Mouse (Mus musculus) cerebellum, adult 2 months (tissue): ENCODE measurements around the gene Nyap1. TPM values are rescaled to one million over a fixed set of nuclear protein-coding genes. Genes with fewer than 3 reads are reported as not detected.

ENCODE experiments used
- DNase-seq, 2 experiments: peaks; one replicate each; pipeline ENCODE4 v3.0.0; 2021
- H3K27ac ChIP-seq: fragments of 200-500 bp; 2 replicates; pipeline ENCODE4 v1.5.1; 2012; ENCODE audit warnings: low read length, control low read depth, inconsistent platforms; ENCODE audit not compliant: insufficient read depth
- H3K27me3 ChIP-seq: fragments of 200-500 bp; 2 replicates; pipeline ENCODE4 v1.6.1; 2012; ENCODE audit warnings: inconsistent platforms, mild to moderate bottlenecking, low read length, moderate library complexity; ENCODE audit not compliant: control insufficient read depth, insufficient read depth
- H3K4me1 ChIP-seq: fragments of 200-500 bp; 2 replicates; pipeline ENCODE4 v1.6.1; 2011; ENCODE audit warnings: low read length; ENCODE audit not compliant: control insufficient read depth, insufficient read depth
- H3K4me3 ChIP-seq: fragments of 200-500 bp; replicated peaks from 2 replicates; pipeline ENCODE3; 2011; ENCODE audit warnings: mild to moderate bottlenecking, low read depth, low read length, control low read depth; ENCODE audit not compliant: insufficient read depth
- CTCF ChIP-seq: fragments of 200-500 bp; IDR thresholded peaks from 2 replicates; pipeline ENCODE4 v1.5.1; 2011; ENCODE audit warnings: low read depth, mild to moderate bottlenecking, control low read depth, low read length, moderate library complexity, borderline replicate concordance; ENCODE audit not compliant: insufficient read depth
- POLR2A ChIP-seq: fragments of 200-500 bp; IDR thresholded peaks from 2 replicates; pipeline ENCODE4 v1.6.1; 2011; ENCODE audit warnings: low read length, control low read depth, borderline replicate concordance; ENCODE audit not compliant: insufficient read depth
- WGBS: fragments of 180-500 bp; shearing (Covaris S2); methylation state at CpG from one replicate; pipeline ENCODE4 v1.1.7; 2018; 5-methylcytosine and 5-hydroxymethylcytosine counted together
- polyA plus RNA-seq: library from polyadenylated mRNA; depleted of rRNA; stranded (reverse); fragments of >200 nt; gene quantifications from 2 replicates; pipeline ENCODE4 v1.2.3, GENCODE M21; 2012

Nyap1 gene
- polyA plus RNA-seq, 1 experiment, result 60.7 TPM

DNA sequence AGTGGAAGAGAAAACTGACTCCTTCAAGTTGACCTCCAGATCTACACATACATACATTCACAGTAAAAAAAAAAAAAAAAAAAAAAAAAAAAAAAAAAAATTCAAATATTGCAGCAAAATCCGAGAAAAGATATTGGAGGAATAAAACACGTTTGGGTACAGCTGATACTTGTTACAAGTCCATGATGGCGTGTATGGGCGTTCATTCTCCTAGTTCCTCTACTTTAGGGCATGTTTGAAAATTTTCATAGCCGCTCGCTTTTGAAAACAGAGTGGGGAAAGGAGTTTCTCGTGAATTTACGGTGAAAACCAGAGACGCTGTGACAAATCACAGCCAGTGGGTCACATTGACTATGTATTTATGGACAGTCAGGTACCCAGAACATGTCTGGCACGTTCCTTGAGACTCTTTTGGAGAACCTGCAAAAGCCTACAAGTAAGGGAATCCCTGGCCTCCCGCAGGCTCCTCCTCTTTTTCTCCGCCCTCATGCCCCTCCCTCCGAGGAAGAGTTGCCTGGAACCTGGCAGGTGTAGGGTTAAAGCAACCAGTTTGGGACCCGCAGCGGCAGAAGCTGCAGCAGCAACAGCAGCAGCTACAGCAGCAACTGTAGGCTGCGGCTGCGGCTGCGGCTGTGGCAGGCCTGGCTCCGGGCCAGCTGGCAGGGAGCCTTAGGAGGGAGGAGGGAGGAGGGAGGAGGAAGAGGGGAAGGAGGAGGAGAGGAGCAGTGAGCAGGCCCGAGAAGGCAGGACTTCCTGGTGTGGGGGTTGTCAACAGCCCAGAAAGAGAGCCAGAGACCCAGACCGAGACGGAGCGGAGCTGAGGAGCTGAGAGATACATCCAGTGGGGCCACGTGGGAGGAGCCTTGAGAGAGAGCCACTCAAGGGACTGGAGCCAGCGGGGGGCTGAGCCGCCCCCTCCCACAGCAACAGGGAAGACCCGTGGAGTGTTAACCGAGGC is 4.1 kb upstream of the Nyap1 start, which contains the start of gene Tsc22d4:
TSS of gene Tsc22d4 (plus strand) at position 517 of the 958 bp plus-strand sequence.
- Histone ChIP-seq H3K27me3 (no peaks in the 10 kb centered on the region), H3K4me3 (peak within 1 kb of the TSS; percentile 73), H3K27ac (peak within 1 kb of the TSS; percentile 33), H3K4me1 (peaks cover 6% of the 10 kb centered on the region)
- DNase-seq, result peak; percentile 88 to 89
- 2% methylated on average over 28 of the region's 28 CpGs for WGBS
- TF ChIP-seq CTCF (no peak), POLR2A (0 out of 2 replicates have a peak, but pooled peaks have one; percentile 28)

DNA sequence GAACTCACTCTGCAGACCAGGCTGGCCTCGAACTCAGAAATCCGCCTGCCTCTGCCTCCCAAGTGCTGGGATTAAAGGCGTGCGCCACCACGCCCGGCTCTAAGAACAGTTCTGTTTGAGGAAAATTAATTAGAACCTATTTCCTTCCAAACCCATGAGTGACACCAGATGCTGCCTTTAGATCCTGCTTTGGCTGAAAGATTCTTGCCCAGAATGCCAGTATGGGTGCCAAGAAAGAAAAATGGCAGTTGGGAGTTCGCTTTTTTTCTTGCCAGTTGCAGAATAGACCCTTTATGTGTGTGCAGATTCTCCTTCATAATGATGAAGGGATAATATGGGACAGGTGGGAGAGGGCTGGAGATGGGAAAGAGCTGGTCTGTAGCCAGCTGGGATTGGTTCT is 2.8 kb upstream of the Nyap1 start:
- Histone ChIP-seq H3K27me3 (no peaks in the 10 kb centered on the region), H3K27ac (no peak overlapping the region), H3K4me3 (no peak overlapping the region), H3K4me1 (peaks cover 6% of the 10 kb centered on the region)
- no peak for DNase-seq
- TF ChIP-seq POLR2A, result no peak
- no peak for TF ChIP-seq CTCF
- 53% methylated on average over 7 of the region's 7 CpGs for WGBS

DNA sequence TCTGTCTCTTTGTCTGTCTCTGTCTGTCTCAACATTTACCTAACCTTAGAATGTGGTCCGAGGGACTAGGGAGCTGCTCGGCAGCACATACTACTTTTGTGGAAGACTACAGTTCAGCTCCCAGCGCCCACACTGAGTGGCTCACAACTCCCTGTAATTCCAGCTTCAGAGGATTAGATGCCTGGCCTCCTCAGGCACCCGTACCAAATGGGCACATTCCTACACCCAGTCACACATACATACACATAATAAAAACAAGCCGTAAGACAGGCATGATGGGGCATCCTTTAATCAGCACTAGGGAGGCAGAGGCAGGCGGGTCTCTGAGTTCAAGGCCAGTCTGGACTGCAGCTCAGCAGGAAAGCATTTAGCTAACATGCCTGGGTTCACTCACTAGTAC is 1.4 kb upstream of the Nyap1 start:
- Histone ChIP-seq H3K4me1 (peaks cover 10% of the 10 kb centered on the region), H3K27me3 (no peaks in the 10 kb centered on the region), H3K27ac (no peak overlapping the region), H3K4me3 (no peak overlapping the region)
- DNase-seq, result no peak
- no peak for TF ChIP-seq POLR2A
- TF ChIP-seq CTCF, result no peak
- 94% methylated on average over 6 of the region's 6 CpGs for WGBS

DNA sequence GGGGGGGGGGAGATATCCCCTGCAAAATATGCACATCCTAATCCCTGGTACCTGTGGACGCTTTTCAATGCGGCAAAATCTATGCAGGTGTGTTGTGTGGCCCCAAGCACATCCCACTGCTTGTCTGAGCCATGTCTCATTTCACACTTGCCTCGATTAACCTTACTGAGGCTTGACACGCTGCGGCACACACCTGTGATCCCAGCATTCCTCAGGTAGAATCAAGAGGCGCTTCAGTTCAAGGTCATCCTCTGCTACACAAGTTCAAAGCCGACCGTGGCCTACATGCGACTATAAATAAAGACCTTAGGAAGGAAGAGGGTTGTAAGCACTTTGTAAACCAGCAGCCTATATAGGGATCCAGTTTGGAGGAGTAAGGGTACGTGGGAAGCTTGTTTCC is 641 bp upstream of the Nyap1 start:
- TF ChIP-seq POLR2A (no peak), CTCF (no peak)
- H3K27ac ChIP-seq, result no peak overlapping the region
- 76% methylated on average over 10 of the region's 10 CpGs for WGBS
- peak overlapping the region; percentile 9 for H3K4me3 ChIP-seq
- DNase-seq, result no peak
- peaks cover 13% of the 10 kb centered on the region for H3K4me1 ChIP-seq
- no peaks in the 10 kb centered on the region for H3K27me3 ChIP-seq

DNA sequence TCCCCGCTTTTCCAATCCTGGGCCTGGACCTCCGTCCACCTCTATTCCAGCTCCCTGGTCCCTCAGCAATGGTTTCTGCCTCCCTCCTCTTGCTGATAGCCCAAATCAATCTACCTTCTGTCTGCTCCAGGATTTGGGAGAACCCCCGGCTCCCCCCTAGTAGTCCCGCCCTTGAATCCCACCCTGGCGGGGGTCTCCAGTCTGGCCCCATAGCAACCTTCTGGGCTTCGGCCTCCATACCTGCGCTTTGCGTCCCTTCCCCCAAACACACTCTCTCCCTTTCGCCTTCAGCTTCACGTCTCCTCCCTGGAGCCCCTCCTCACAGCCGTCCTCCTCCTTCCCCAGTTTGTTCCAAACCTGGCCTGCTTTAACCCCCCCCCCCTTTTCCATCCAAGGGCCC is 901 bp downstream of the Nyap1 start:
- H3K4me1 ChIP-seq, result peaks cover 13% of the 10 kb centered on the region
- WGBS, result 3% methylated on average over 11 of the region's 11 CpGs
- peak overlapping the region; percentile 25 for H3K27ac ChIP-seq
- no peaks in the 10 kb centered on the region for H3K27me3 ChIP-seq
- peak in 1 of 2 experiments; percentile 53 for DNase-seq
- TF ChIP-seq CTCF, result no peak
- TF ChIP-seq POLR2A, result no peak
- peak overlapping the region; percentile 66 for H3K4me3 ChIP-seq

DNA sequence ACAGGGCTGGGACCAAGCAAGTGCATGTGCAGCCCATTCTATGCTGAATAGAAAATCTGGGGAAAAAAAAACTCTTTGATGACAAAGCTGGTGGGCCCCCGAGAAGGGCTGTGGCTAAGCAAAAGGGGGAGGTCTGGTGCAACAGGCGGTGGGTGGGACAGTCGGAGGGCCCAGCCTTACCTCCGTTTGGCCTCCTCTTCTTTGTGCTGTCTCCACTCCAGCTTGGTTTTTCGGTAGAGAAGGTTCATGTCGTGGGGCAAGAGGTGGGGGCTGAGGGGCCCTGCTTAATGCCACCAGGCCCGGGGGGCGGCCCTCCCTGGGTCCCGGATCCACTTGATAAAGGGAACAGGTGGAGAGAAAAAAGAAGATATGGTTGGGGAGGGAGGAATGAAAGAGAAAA is 1.9 kb downstream of the Nyap1 start:
- Histone ChIP-seq H3K4me3 (no peak overlapping the region), H3K27ac (no peak overlapping the region), H3K27me3 (no peaks in the 10 kb centered on the region), H3K4me1 (peaks cover 15% of the 10 kb centered on the region)
- 59% methylated on average over 9 of the region's 9 CpGs for WGBS
- TF ChIP-seq CTCF (no peak), POLR2A (no peak)
- no peak for DNase-seq

DNA sequence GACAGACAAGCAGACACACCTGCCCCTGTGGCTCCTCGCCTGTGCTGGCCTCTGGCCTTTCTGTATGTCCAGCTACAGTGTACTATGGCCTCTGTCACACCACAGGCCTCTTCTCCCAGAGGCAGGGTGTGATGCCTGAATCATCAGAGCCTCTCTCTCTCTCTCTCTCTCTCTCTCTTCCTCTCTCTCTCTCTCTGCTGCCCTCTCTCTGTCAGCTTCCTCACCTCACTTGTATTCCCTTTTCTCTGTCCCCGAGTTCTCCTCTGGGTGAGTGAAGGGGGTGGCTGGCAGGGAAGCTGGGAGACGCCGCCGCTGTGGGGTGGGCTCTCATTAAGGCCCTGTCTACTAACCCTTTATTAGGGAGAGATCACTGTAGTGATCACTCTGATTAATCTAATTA is 2.9 kb downstream of the Nyap1 start:
- no peak for DNase-seq
- WGBS, result 33% methylated on average over 5 of the region's 5 CpGs
- TF ChIP-seq POLR2A, result no peak
- TF ChIP-seq CTCF, result peak; percentile 10; the same call in 1 of the 2 replicates
- no peaks in the 10 kb centered on the region for H3K27me3 ChIP-seq
- H3K4me3 ChIP-seq, result no peak overlapping the region
- peaks cover 18% of the 10 kb centered on the region for H3K4me1 ChIP-seq
- no peak overlapping the region for H3K27ac ChIP-seq
